Mouse (Mus musculus): ENCODE results near the gene Iqgap3. TPM values are rescaled to one million over a fixed set of nuclear protein-coding genes. Genes with fewer than 3 reads are reported as not detected.

The Iqgap3 gene
- polyA plus RNA-seq, 1 experiment: 3.3 TPM

GRCm38 (mm10) chr3:88147444-88147843, 65.7 kb downstream of the Iqgap3 start:
- Histone ChIP-seq H3K4me1 (peaks cover 93% of the 10 kb centered on the region), H3K9me3 (no peaks in the 10 kb centered on the region), H3K27me3 (replicated peaks) (no peaks in the 10 kb centered on the region), H3K4me3 (replicated peaks) (peak overlapping the region; percentile 57), H3K36me3 (replicated peaks; ENCODE audit: low read length) (peaks cover 59% of the 10 kb centered on the region)
- TF ChIP-seq FLI1 (IDR thresholded peaks at IDR 0.05; ENCODE audit: low read length) (no peak), GATA1 (IDR thresholded peaks at IDR 0.05; ENCODE audit: borderline replicate concordance, low read length) (no peak)

- H3K4me1 ChIP-seq: peaks cover 97% of the 10 kb centered on the region
- peaks cover 59% of the 10 kb centered on the region for H3K36me3 ChIP-seq (replicated peaks; ENCODE audit: low read length)
- no peaks in the 10 kb centered on the region for H3K9me3 ChIP-seq
- no peak for TF ChIP-seq GATA1 (IDR thresholded peaks at IDR 0.05; ENCODE audit: borderline replicate concordance, low read length)
- no peak for TF ChIP-seq FLI1 (IDR thresholded peaks at IDR 0.05; ENCODE audit: low read length)
- peak overlapping the region; percentile 40 for H3K4me3 ChIP-seq (replicated peaks)
- no peaks in the 10 kb centered on the region for H3K27me3 ChIP-seq (replicated peaks)
Measured at GRCm38 (mm10) chr3:88147866-88148265, 66.1 kb downstream of the Iqgap3 start.

GRCm38 (mm10) chr3:88148354-88148753, 66.6 kb downstream of the Iqgap3 start:
- Histone ChIP-seq H3K27me3 (replicated peaks) (no peaks in the 10 kb centered on the region), H3K36me3 (replicated peaks; ENCODE audit: low read length) (peaks cover 63% of the 10 kb centered on the region), H3K4me1 (peaks cover 100% of the 10 kb centered on the region), H3K4me3 (replicated peaks) (peak overlapping the region; percentile 87), H3K9me3 (no peaks in the 10 kb centered on the region)
- no peak for TF ChIP-seq FLI1 (IDR thresholded peaks at IDR 0.05; ENCODE audit: low read length)
- no peak for TF ChIP-seq GATA1 (IDR thresholded peaks at IDR 0.05; ENCODE audit: borderline replicate concordance, low read length)

- Histone ChIP-seq H3K27me3 (replicated peaks) (no peaks in the 10 kb centered on the region), H3K36me3 (replicated peaks; ENCODE audit: low read length) (peaks cover 67% of the 10 kb centered on the region), H3K4me3 (replicated peaks) (peak overlapping the region; percentile 87), H3K9me3 (no peaks in the 10 kb centered on the region), H3K4me1 (peaks cover 98% of the 10 kb centered on the region)
- no peak for TF ChIP-seq GATA1 (IDR thresholded peaks at IDR 0.05; ENCODE audit: borderline replicate concordance, low read length)
- no peak for TF ChIP-seq FLI1 (IDR thresholded peaks at IDR 0.05; ENCODE audit: low read length)
Measured at GRCm38 (mm10) chr3:88148776-88149509, 67.2 kb downstream of the Iqgap3 start.

GRCm38 (mm10) chr3:88149510-88149974, 67.8 kb downstream of the Iqgap3 start:
- TF ChIP-seq GATA1 (IDR thresholded peaks at IDR 0.05; ENCODE audit: borderline replicate concordance, low read length) (no peak), FLI1 (IDR thresholded peaks at IDR 0.05; ENCODE audit: low read length) (no peak)

GRCm38 (mm10) chr3:88150061-88150998, 68.6 kb downstream of the Iqgap3 start:
- Histone ChIP-seq H3K27me3 (replicated peaks) (no peaks in the 10 kb centered on the region), H3K9me3 (no peaks in the 10 kb centered on the region), H3K36me3 (replicated peaks; ENCODE audit: low read length) (peaks cover 65% of the 10 kb centered on the region), H3K4me1 (peaks cover 90% of the 10 kb centered on the region), H3K4me3 (replicated peaks) (peak overlapping the region; percentile 87)
- TF ChIP-seq GATA1 (IDR thresholded peaks at IDR 0.05; ENCODE audit: borderline replicate concordance, low read length) (no peak), FLI1 (IDR thresholded peaks at IDR 0.05; ENCODE audit: low read length) (no peak)

More at GRCm38 (mm10) chr3:88149510-88149974, 67.8 kb downstream of the Iqgap3 start:
- Histone ChIP-seq H3K27me3 (replicated peaks) (no peaks in the 10 kb centered on the region), H3K9me3 (no peaks in the 10 kb centered on the region), H3K4me1 (peaks cover 95% of the 10 kb centered on the region), H3K36me3 (replicated peaks; ENCODE audit: low read length) (peaks cover 67% of the 10 kb centered on the region), H3K4me3 (replicated peaks) (peak overlapping the region; percentile 87)

- H3K27me3 ChIP-seq (replicated peaks): no peaks in the 10 kb centered on the region
- peaks cover 65% of the 10 kb centered on the region for H3K36me3 ChIP-seq (replicated peaks; ENCODE audit: low read length)
- no peaks in the 10 kb centered on the region for H3K9me3 ChIP-seq
- H3K4me1 ChIP-seq: peaks cover 88% of the 10 kb centered on the region
- TF ChIP-seq FLI1 (IDR thresholded peaks at IDR 0.05; ENCODE audit: low read length): no peak
- TF ChIP-seq GATA1 (IDR thresholded peaks at IDR 0.05; ENCODE audit: borderline replicate concordance, low read length): no peak
- H3K4me3 ChIP-seq (replicated peaks): peak overlapping the region; percentile 87
Measured at GRCm38 (mm10) chr3:88150999-88151364, 69.2 kb downstream of the Iqgap3 start.

- peak overlapping the region; percentile 9 for H3K4me3 ChIP-seq (replicated peaks)
- no peak for TF ChIP-seq FLI1 (IDR thresholded peaks at IDR 0.05; ENCODE audit: low read length)
- no peak for TF ChIP-seq GATA1 (IDR thresholded peaks at IDR 0.05; ENCODE audit: borderline replicate concordance, low read length)
- no peaks in the 10 kb centered on the region for H3K27me3 ChIP-seq (replicated peaks)
- H3K9me3 ChIP-seq: no peaks in the 10 kb centered on the region
- H3K4me1 ChIP-seq: peaks cover 84% of the 10 kb centered on the region
- peaks cover 74% of the 10 kb centered on the region for H3K36me3 ChIP-seq (replicated peaks; ENCODE audit: low read length)
Measured at GRCm38 (mm10) chr3:88152056-88152455, 70.3 kb downstream of the Iqgap3 start.

GRCm38 (mm10) chr3:88153290-88154011, 71.7 kb downstream of the Iqgap3 start:
- Histone ChIP-seq H3K27me3 (replicated peaks) (no peaks in the 10 kb centered on the region), H3K4me1 (peaks cover 75% of the 10 kb centered on the region), H3K4me3 (replicated peaks) (no peak overlapping the region), H3K36me3 (replicated peaks; ENCODE audit: low read length) (peaks cover 74% of the 10 kb centered on the region), H3K9me3 (no peaks in the 10 kb centered on the region)
- no peak for TF ChIP-seq GATA1 (IDR thresholded peaks at IDR 0.05; ENCODE audit: borderline replicate concordance, low read length)
- no peak for TF ChIP-seq FLI1 (IDR thresholded peaks at IDR 0.05; ENCODE audit: low read length)
